Mouse (Mus musculus): ENCODE data around the gene Thbs3.
A peak's percentile ranks its signal among the peaks of the same experiment; 100 is the strongest.

DNA sequence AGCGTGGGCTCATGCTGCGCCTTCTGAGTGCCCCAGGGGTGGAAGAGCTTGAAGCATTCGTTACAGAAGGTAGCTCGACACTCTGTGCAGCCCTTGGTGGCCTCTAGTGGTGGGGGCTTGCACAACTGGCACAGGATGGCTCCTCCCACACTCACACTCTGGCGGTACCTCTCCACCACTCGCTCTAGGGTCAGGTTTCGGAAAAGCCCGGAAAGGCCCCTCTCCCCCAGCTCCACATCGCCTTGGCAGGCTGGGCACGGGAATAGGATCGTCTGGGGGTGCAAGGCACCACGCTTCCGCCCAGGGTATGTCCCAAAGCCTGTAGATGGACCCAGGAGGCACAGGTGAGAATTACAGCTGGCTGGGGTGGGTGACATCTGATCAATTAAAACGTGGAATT lies 28.6 kb downstream of the Thbs3 start:
- no peak for TF ChIP-seq POLR2A (IDR thresholded peaks at IDR 0.05; ENCODE audit: low read depth, low read length)
- no peak for TF ChIP-seq USF2 (conservative IDR thresholded peaks at IDR 0.05; ENCODE audit: low read depth, low read length)
- TF ChIP-seq KAT2A (IDR thresholded peaks at IDR 0.05; ENCODE audit: insufficient replicate concordance, low read length), result no peak
- TF ChIP-seq CTCF (conservative IDR thresholded peaks at IDR 0.05 in 1 of 2, IDR thresholded peaks at IDR 0.05 in 1 of 2; ENCODE audit: low read depth in 2 of 2, low read length in 2 of 2), result peak; percentile 15 to 62; a peak in 2 of 4 replicates
- no peak for TF ChIP-seq JUND (conservative IDR thresholded peaks at IDR 0.05; ENCODE audit: low read depth, low read length)
- TF ChIP-seq GABPA (IDR thresholded peaks at IDR 0.05; ENCODE audit: insufficient replicate concordance, low read depth, low read length), result no peak
- TF ChIP-seq RCOR1 (conservative IDR thresholded peaks at IDR 0.05; ENCODE audit: low read depth, low read length), result no peak
- TF ChIP-seq MAFK (IDR thresholded peaks at IDR 0.05; ENCODE audit: insufficient replicate concordance, low read length), result no peak
- no peak for TF ChIP-seq ZMIZ1 (IDR thresholded peaks at IDR 0.05; ENCODE audit: low read depth, low read length)
- no peak for TF ChIP-seq NELFE (IDR thresholded peaks at IDR 0.05; ENCODE audit: low read depth, low read length)

Data from CH12.LX (cell line).